Mouse (Mus musculus): ENCODE data around the gene Fam129a. TPM values are rescaled to one million over a fixed set of nuclear protein-coding genes. Genes with fewer than 3 reads are reported as not detected.
"Not testable (repeated sequence)": the region's sequence is repeated elsewhere in the genome, so short reads cannot be mapped to it uniquely, and the experiment has no call there.

Gene Fam129a
- polyA plus RNA-seq, 1 experiment from 2014 or later: 0.33 TPM

DNA sequence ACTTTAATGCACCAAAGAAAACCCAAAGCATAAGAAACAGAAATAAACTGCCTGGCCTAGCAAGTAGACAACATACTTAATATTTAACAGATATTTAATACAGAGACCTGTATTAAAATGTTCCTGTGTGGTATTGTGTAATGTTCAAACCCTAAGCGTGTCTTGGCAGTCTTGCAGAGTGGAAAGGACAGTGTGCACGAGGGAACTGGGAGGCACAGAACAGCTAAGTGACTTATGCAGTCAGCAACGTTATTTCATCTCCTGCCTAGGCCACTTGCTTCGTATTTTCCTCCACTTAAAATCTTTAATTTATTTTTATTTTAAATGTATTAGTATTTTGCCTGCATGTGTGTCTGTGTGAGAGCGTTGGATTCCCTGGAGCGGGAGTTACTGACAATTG is 119.1 kb downstream of the Fam129a start:
- ATAC-seq: no peak
- Histone ChIP-seq H3K36me3 (ENCODE audit: control insufficient read depth, insufficient read depth, low read length) (no peaks in the 10 kb centered on the region), H3K4me3 (ENCODE audit: low read depth, low read length) (no peak overlapping the region), H3K4me2 (ENCODE audit: low read length) (no peak overlapping the region), H3K4me1 (ENCODE audit: control insufficient read depth, insufficient read depth, low read length) (peaks cover 5% of the 10 kb centered on the region; the same call in 1 of the 2 replicates), H3K27me3 (replicated peaks; ENCODE audit: control insufficient read depth, insufficient read depth, low read length) (no peaks in the 10 kb centered on the region), H3K27ac (ENCODE audit: low read depth, low read length) (no peak overlapping the region), H3K9me3 (replicated peaks; ENCODE audit: control insufficient read depth, low read length) (no peaks in the 10 kb centered on the region), H3K9ac (ENCODE audit: low read length) (no peak overlapping the region)
- DNase-seq (ENCODE audit: low spot score): no peak
- WGBS: 92% methylated on average over 6 of the region's 6 CpGs

DNA sequence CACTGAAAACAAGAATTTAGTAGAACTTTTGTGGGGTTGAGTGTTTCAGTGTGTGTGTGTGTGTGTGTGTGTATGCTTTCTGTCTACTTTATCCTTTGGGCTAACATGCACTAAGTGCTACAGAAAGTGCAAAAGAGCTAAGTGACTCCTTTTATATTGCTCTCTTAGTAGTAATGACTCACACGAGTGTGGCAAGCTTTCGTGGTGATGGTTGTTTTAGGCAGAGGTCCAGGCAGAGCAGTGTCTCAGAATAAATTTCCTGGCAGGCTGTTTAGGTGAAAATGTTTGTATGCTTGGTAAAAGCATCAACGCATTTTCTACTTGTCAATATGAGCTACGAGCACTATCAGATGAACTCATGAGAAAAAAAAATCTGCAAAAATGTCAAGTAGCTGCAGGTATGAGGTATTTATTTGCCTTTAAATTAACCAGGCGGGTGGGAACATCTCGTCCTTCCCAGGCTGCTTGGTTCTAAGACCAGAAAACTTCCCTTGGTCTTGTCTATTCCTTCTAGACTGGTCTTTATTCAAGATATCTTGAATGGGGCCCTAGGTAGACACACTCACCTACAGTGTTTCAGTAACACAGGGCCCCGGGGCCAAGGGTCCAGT is 119.7 kb downstream of the Fam129a start:
- Histone ChIP-seq H3K27ac (ENCODE audit: low read depth, low read length) (no peak overlapping the region), H3K9ac (ENCODE audit: low read length) (no peak overlapping the region), H3K9me3 (replicated peaks; ENCODE audit: control insufficient read depth, low read length) (no peaks in the 10 kb centered on the region), H3K36me3 (ENCODE audit: control insufficient read depth, insufficient read depth, low read length) (no peaks in the 10 kb centered on the region), H3K4me1 (ENCODE audit: control insufficient read depth, insufficient read depth, low read length) (peaks cover 4% of the 10 kb centered on the region; the same call in 1 of the 2 replicates), H3K4me2 (ENCODE audit: low read length) (no peak overlapping the region), H3K27me3 (replicated peaks; ENCODE audit: control insufficient read depth, insufficient read depth, low read length) (no peaks in the 10 kb centered on the region), H3K4me3 (ENCODE audit: low read depth, low read length) (no peak overlapping the region)
- ATAC-seq: no peak
- WGBS: 78% methylated on average over 7 of the region's 7 CpGs
- DNase-seq (ENCODE audit: low spot score): no peak

DNA sequence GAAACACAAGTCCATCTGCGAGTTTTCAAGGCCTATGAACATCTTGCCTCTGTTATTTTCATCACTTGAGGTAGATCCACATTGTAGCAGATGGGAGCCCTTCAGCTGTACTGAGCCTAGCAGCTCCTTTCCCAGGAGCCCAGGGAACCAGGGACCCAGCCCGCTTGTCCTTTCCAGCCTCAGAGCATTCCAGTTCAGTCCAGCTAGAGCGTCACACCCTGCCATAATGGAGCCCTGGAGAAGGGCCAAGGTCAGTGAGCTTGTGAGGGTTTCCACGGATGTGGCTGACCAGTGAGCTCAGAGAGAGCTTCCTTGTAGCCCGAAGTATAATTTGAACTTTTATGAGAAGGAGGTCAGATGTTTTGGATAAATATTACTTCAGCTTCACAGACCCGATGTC is 121.9 kb downstream of the Fam129a start:
- not testable (repeated sequence) for H3K4me1 ChIP-seq (ENCODE audit: control insufficient read depth, insufficient read depth, low read length); H3K4me2 ChIP-seq (ENCODE audit: low read length); H3K9ac ChIP-seq (ENCODE audit: low read length); DNase-seq (ENCODE audit: low spot score); H3K4me3 ChIP-seq (ENCODE audit: low read depth, low read length); ATAC-seq; H3K27me3 ChIP-seq (replicated peaks; ENCODE audit: control insufficient read depth, insufficient read depth, low read length); H3K9me3 ChIP-seq (replicated peaks; ENCODE audit: control insufficient read depth, low read length); H3K27ac ChIP-seq (ENCODE audit: low read depth, low read length); H3K36me3 ChIP-seq (ENCODE audit: control insufficient read depth, insufficient read depth, low read length)
- 79% methylated on average over 6 of the region's 6 CpGs for WGBS

DNA sequence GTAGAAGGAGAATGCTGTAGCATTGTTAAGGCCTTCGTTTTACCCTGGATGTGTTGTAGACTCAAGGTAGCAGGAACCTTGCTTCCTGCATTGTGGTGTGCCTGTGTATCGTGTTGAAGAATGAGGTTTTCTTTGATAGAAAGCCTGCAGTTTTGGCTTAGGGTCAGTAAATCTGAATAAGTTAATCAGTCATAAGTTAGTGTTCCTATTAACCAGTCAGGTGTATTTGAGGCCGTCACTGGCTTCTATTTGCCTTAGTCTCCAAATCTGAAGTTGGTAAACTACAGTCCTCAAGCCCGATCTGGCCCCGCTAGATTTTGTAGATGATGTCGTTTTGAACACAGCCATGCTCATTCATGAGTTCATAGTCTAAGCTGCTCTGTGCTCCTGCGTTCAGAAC is 125.8 kb downstream of the Fam129a start:
- Histone ChIP-seq H3K4me3 (ENCODE audit: low read depth, low read length) (no peak overlapping the region), H3K4me2 (ENCODE audit: low read length) (no peak overlapping the region), H3K27me3 (replicated peaks; ENCODE audit: control insufficient read depth, insufficient read depth, low read length) (no peaks in the 10 kb centered on the region), H3K4me1 (ENCODE audit: control insufficient read depth, insufficient read depth, low read length) (no peaks in the 10 kb centered on the region), H3K27ac (ENCODE audit: low read depth, low read length) (no peak overlapping the region), H3K9ac (ENCODE audit: low read length) (no peak overlapping the region), H3K9me3 (replicated peaks; ENCODE audit: control insufficient read depth, low read length) (no peaks in the 10 kb centered on the region), H3K36me3 (ENCODE audit: control insufficient read depth, insufficient read depth, low read length) (no peaks in the 10 kb centered on the region)
- 88% methylated on average over 7 of the region's 7 CpGs for WGBS
- ATAC-seq (no peak), DNase-seq (ENCODE audit: low spot score) (no peak)

DNA sequence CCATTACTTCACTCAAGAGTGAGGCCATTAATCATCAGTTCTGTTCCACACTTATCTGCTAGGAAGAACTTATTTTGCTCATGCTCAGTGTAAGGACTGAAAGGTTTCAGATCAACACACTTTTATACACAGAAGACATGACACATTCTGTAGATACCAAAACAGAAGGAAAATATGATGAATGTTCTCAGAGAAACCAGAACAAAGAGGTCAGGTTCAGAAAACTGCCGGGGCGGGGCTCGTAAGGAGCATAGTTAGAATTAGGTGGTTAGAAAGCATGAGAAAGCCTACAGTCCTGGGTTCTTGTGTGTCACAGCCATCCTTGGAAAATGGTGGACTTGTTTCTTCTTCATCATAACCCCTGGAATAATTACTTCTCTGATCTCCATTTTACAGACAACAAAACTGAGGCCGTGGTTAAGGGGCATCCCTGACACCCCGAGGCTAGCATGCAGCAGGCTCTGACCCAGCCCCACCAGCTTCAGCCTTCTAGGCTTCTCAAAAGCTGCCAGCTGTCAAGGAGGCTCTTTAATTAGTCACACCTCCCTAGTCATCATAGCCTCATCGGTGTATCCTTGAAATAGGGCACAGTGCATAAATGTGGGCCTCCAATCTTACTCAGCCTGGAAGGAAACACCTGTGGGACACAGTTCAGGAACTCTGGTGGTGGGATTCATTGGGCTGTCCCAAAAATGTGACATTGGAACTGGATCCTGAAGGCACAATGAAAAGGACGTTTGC is 127.1 kb downstream of the Fam129a start:
- Histone ChIP-seq H3K4me3 (ENCODE audit: low read depth, low read length) (no peak overlapping the region), H3K9ac (ENCODE audit: low read length) (no peak overlapping the region), H3K4me2 (ENCODE audit: low read length) (no peak overlapping the region), H3K4me1 (ENCODE audit: control insufficient read depth, insufficient read depth, low read length) (no peaks in the 10 kb centered on the region), H3K27ac (ENCODE audit: low read depth, low read length) (no peak overlapping the region), H3K36me3 (ENCODE audit: control insufficient read depth, insufficient read depth, low read length) (no peaks in the 10 kb centered on the region), H3K27me3 (replicated peaks; ENCODE audit: control insufficient read depth, insufficient read depth, low read length) (no peaks in the 10 kb centered on the region), H3K9me3 (replicated peaks; ENCODE audit: control insufficient read depth, low read length) (no peaks in the 10 kb centered on the region)
- no peak for ATAC-seq
- WGBS: 84% methylated on average over 7 of the region's 7 CpGs
- no peak for DNase-seq (ENCODE audit: low spot score)

DNA sequence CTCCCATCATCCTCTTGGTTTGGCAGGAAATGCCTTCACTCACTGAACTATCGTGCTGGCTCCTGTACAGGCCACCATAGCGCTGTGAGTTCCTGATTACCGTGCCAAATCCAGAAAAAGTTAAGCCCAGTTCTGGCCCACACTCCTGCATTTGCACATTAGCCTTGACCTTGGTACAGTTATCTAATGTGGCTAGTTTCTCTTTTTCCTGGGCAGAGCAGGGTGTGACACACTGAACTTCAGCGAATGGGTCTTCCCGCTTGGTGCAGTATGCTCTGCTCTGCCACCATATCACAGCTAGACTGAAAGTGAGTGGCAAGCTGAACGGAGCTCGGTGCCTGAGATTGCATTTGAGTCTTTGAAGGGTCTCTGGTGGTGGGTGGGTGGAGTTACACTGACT is 128.4 kb downstream of the Fam129a start:
- Histone ChIP-seq H3K9me3 (replicated peaks; ENCODE audit: control insufficient read depth, low read length) (no peaks in the 10 kb centered on the region), H3K27ac (ENCODE audit: low read depth, low read length) (no peak overlapping the region), H3K27me3 (replicated peaks; ENCODE audit: control insufficient read depth, insufficient read depth, low read length) (no peaks in the 10 kb centered on the region), H3K36me3 (ENCODE audit: control insufficient read depth, insufficient read depth, low read length) (no peaks in the 10 kb centered on the region), H3K9ac (ENCODE audit: low read length) (no peak overlapping the region), H3K4me3 (ENCODE audit: low read depth, low read length) (no peak overlapping the region), H3K4me2 (ENCODE audit: low read length) (no peak overlapping the region), H3K4me1 (ENCODE audit: control insufficient read depth, insufficient read depth, low read length) (no peaks in the 10 kb centered on the region)
- DNase-seq (ENCODE audit: low spot score) (no peak), ATAC-seq (no peak)
- WGBS: 82% methylated on average over 7 of the region's 7 CpGs

DNA sequence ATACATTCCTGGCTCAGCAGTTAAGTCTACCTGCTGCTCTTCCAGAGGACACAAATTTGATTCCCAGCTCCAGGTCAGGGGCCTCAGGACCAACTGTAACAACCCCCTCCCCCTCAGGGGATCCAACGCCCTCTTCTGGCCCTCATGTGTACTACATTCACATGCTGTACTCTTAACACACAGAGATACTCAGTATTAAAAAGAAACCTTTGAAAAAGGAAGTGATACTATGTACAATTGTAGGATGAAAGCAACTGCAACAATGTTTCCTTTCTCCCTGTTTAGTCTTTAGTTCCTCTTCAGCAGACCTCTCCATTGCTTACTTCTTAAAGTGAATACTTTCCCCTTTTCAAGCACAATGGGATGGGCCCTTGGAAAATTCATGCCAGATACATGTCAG is 131.8 kb downstream of the Fam129a start:
- no peaks in the 10 kb centered on the region for H3K36me3 ChIP-seq (ENCODE audit: control insufficient read depth, insufficient read depth, low read length)
- no peak overlapping the region for H3K4me3 ChIP-seq (ENCODE audit: low read depth, low read length)
- no peak overlapping the region for H3K4me2 ChIP-seq (ENCODE audit: low read length)
- H3K9ac ChIP-seq (ENCODE audit: low read length): no peak overlapping the region
- no peaks in the 10 kb centered on the region for H3K4me1 ChIP-seq (ENCODE audit: control insufficient read depth, insufficient read depth, low read length)
- DNase-seq (ENCODE audit: low spot score) (no peak), ATAC-seq (no peak)
- no peak overlapping the region for H3K27ac ChIP-seq (ENCODE audit: low read depth, low read length)
- 18% methylated on average over 1 of the region's 1 CpGs for WGBS
- H3K27me3 ChIP-seq (replicated peaks; ENCODE audit: control insufficient read depth, insufficient read depth, low read length): no peaks in the 10 kb centered on the region
- H3K9me3 ChIP-seq (replicated peaks; ENCODE audit: control insufficient read depth, low read length): no peaks in the 10 kb centered on the region

DNA sequence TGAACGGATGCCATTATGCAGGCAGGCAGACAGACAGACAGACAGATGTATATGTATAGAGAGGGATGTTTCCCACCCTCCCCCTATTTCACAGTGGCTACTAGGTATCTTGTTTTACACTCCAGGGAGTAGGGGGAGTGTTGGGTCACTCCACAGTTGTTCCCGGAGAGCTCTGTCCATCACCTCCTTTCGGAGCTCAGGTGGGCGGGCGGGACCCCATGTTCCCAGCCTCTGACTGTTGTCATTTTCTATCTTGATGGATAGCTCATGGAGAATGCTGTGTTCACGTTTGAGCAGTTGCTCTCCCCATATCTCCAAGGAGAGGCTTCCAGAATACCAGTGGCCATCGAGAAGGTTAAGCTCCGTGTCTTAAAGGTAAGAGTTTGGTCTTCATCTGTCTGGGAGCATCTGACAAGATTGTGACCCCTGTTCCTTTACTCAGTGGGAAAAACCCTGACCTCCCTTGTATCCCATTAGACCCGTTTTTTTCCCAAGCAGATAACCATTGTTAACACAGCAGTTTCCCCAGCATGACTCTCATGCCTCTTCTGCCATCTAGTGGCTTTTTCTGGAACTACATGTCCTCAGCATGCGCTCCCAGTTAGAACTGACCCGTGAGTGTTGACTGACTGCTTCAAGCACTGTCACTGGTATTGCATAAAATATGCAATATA is 134.9 kb downstream of the Fam129a start:
- no peak overlapping the region for H3K27ac ChIP-seq (ENCODE audit: low read depth, low read length)
- H3K4me2 ChIP-seq (ENCODE audit: low read length): no peak overlapping the region
- no peaks in the 10 kb centered on the region for H3K27me3 ChIP-seq (replicated peaks; ENCODE audit: control insufficient read depth, insufficient read depth, low read length)
- 36% methylated on average over 11 of the region's 11 CpGs for WGBS
- no peaks in the 10 kb centered on the region for H3K9me3 ChIP-seq (replicated peaks; ENCODE audit: control insufficient read depth, low read length)
- H3K4me1 ChIP-seq (ENCODE audit: control insufficient read depth, insufficient read depth, low read length): no peaks in the 10 kb centered on the region
- ATAC-seq (peak; percentile 89), DNase-seq (ENCODE audit: low spot score) (peak; percentile 88)
- H3K36me3 ChIP-seq (ENCODE audit: control insufficient read depth, insufficient read depth, low read length): no peaks in the 10 kb centered on the region
- H3K4me3 ChIP-seq (ENCODE audit: low read depth, low read length): no peak overlapping the region
- no peak overlapping the region for H3K9ac ChIP-seq (ENCODE audit: low read length)

DNA sequence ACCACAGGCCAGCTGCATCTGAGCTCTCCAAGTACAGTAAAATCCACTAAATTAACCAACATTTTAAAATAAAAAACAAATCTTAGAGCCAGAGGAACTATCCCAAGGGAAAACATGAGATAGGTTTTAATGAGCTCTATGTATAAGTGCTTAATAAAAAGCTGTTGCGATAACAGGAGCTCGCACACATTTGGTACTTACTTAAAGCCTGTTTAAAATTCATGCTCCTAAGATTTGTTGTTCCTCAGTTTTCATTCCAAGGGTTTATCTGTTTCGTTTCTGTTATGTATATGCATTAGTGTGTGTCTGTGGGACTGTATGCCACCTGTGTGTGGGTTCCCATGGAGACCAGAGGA is 135.4 kb downstream of the Fam129a start:
- Histone ChIP-seq H3K27ac (ENCODE audit: low read depth, low read length) (no peak overlapping the region), H3K4me1 (ENCODE audit: control insufficient read depth, insufficient read depth, low read length) (no peaks in the 10 kb centered on the region), H3K4me3 (ENCODE audit: low read depth, low read length) (no peak overlapping the region), H3K9me3 (replicated peaks; ENCODE audit: control insufficient read depth, low read length) (no peaks in the 10 kb centered on the region), H3K36me3 (ENCODE audit: control insufficient read depth, insufficient read depth, low read length) (no peaks in the 10 kb centered on the region), H3K27me3 (replicated peaks; ENCODE audit: control insufficient read depth, insufficient read depth, low read length) (no peaks in the 10 kb centered on the region), H3K4me2 (ENCODE audit: low read length) (no peak overlapping the region), H3K9ac (ENCODE audit: low read length) (no peak overlapping the region)
- WGBS: 86% methylated on average over 3 of the region's 3 CpGs
- ATAC-seq (no peak), DNase-seq (ENCODE audit: low spot score) (no peak)

Data from forebrain, embryonic 14.5 days (tissue).